ENCODE assay signal across 11 mouse cellular contexts in genomic region chr3:146655111-146655577, GRCm38 (mm10). TPM values are rescaled to one million over a fixed set of nuclear protein-coding genes. Genes with fewer than 3 reads are reported as not detected.
DNase-seq lines count a peak whose midpoint lies in the region; ATAC-seq and TF ChIP-seq lines count a peak whose summit lies in the region.
"Had no signal": no experiment of that assay in that cellular context is flagged by ENCODE, and none has a peak within 500 bp of the region (broad histone marks: within the 10 kb centered on the region; RNA-seq: fewer than 3 reads in every experiment).

No protein-coding gene starts in this region.

- POLR2A ChIA-PET in Patski (lab: Charles Lee) = interaction anchor here (0.8 kb wide), 1 partner anchor 14 kb away, joined by 3 read pairs; no protein-coding TSS in a partner anchor

- CTCF ChIA-PET in Patski (lab: Charles Lee) = interaction anchor here (0.7 to 2.7 kb wide), 3 partner anchors 12 to 17 kb away, joined by 3 to 9 read pairs (median 6); no protein-coding TSS in a partner anchor

- DNase-seq in midbrain, embryonic 14.5 days = peak; percentile 15
- DNase-seq in midbrain, embryonic 10.5 days (ENCODE audit: low spot score) = no peak
- DNase-seq in Patski (ENCODE audit: low read depth, low spot score) = no peak
- DNase-seq in spleen, postnatal 10 days (ENCODE audit: low spot score in 2 of 2) = peak; percentile 16 to 27
- DNase-seq in lung, postnatal 4 days = no peak
- no peak for DNase-seq in urinary bladder, postnatal 25 days (ENCODE audit: low spot score)
- DNase-seq: cerebellum, adult 11 months had no signal

- in situ Hi-C loops in Patski (cut with MboI; ENCODE audit: low pct_unique_long_range_greater_than_20kb) = no loop called here

- no peak for ATAC-seq in midbrain, embryonic 14.5 days (ENCODE audit: low FRiP score, low TSS enrichment)
- ATAC-seq in Patski = peak; percentile 26
- peak; percentile 24 to 59 for ATAC-seq in hematopoietic stem cell, adult 5-6 weeks (replicated peaks in 1 of 2; ENCODE audit: insufficient read depth in 1 of 2, low FRiP score in 2 of 2, low TSS enrichment in 1 of 2, low read depth in 1 of 2, poor library complexity in 2 of 2, severe bottlenecking in 2 of 2)
- ATAC-seq: forebrain, embryonic 15.5 days had no signal

- no peak for TF ChIP-seq CTCF in Patski (IDR thresholded peaks at IDR 0.05)

- H3K36me3 ChIP-seq in midbrain, embryonic 14.5 days (ENCODE audit: control insufficient read depth, insufficient read depth, low read length) = no peaks in the 10 kb centered on the region
- no peaks in the 10 kb centered on the region for H3K36me3 ChIP-seq in midbrain, embryonic 10.5 days
- H3K36me3 ChIP-seq: forebrain, embryonic 15.5 days; kidney, embryonic 15.5 days had no signal

- WGBS in midbrain, embryonic 14.5 days = 74% methylated on average over 2 of the region's 2 CpGs
- 83% methylated on average over 2 of the region's 2 CpGs for WGBS in midbrain, embryonic 10.5 days

- no peaks in the 10 kb centered on the region for H3K27me3 ChIP-seq in midbrain, embryonic 14.5 days (ENCODE audit: control insufficient read depth, insufficient read depth, low read length)
- no peaks in the 10 kb centered on the region for H3K27me3 ChIP-seq in midbrain, embryonic 10.5 days (ENCODE audit: low read depth, poor library complexity, severe bottlenecking)
- no peaks in the 10 kb centered on the region for H3K27me3 ChIP-seq in Patski
- H3K27me3 ChIP-seq: forebrain, embryonic 15.5 days; kidney, embryonic 15.5 days had no signal

- H3K4me2 ChIP-seq in midbrain, embryonic 14.5 days (ENCODE audit: low read length) = no peak overlapping the region
- H3K4me2 ChIP-seq: forebrain, embryonic 15.5 days; kidney, embryonic 15.5 days had no signal

- no peaks in the 10 kb centered on the region for H3K9me3 ChIP-seq in midbrain, embryonic 14.5 days (ENCODE audit: control insufficient read depth, low read length)
- H3K9me3 ChIP-seq in midbrain, embryonic 10.5 days (replicated peaks) = no peaks in the 10 kb centered on the region
- H3K9me3 ChIP-seq: forebrain, embryonic 15.5 days; kidney, embryonic 15.5 days had no signal

- no peak overlapping the region for H3K9ac ChIP-seq in midbrain, embryonic 14.5 days (replicated peaks; ENCODE audit: low read length)
- H3K9ac ChIP-seq: forebrain, embryonic 15.5 days; kidney, embryonic 15.5 days had no signal

- no peak overlapping the region for H3K4me3 ChIP-seq in midbrain, embryonic 14.5 days (replicated peaks; ENCODE audit: low read depth, low read length)
- H3K4me3 ChIP-seq in midbrain, embryonic 10.5 days = no peak overlapping the region
- H3K4me3 ChIP-seq: forebrain, embryonic 15.5 days; kidney, embryonic 15.5 days had no signal

- no peak overlapping the region for H3K27ac ChIP-seq in midbrain, embryonic 14.5 days (replicated peaks; ENCODE audit: low read depth, low read length)
- no peak overlapping the region for H3K27ac ChIP-seq in midbrain, embryonic 10.5 days (replicated peaks)
- H3K27ac ChIP-seq: forebrain, embryonic 15.5 days; kidney, embryonic 15.5 days had no signal

- H3K4me1 ChIP-seq in midbrain, embryonic 14.5 days (ENCODE audit: control insufficient read depth, insufficient read depth, low read length) = no peaks in the 10 kb centered on the region
- H3K4me1 ChIP-seq in midbrain, embryonic 10.5 days = no peaks in the 10 kb centered on the region
- H3K4me1 ChIP-seq: forebrain, embryonic 15.5 days had no signal

RNA-seq across cellular contexts. Expression of gene 4930503B20Rik, which starts 4.0 kb away (rescaled TPM):
- polyA plus RNA-seq in midbrain, embryonic 14.5 days (2014; fragmentation: Nextera tagmentation; extraction: Ambion mirVana) = not detected in 2 replicates
- polyA plus RNA-seq in midbrain, embryonic 10.5 days (2016; fragmentation: Nextera tagmentation; extraction: Ambion mirVana) = not detected in 2 replicates
- 0.44 TPM for polyA plus RNA-seq in Patski (2021)
- not detected in 2 replicates for total RNA-seq in hematopoietic stem cell, adult 5-6 weeks (2017)
- polyA plus RNA-seq: forebrain, embryonic 15.5 days; kidney, embryonic 15.5 days; lung, embryonic 16.5 days had no signal

RNA-seq across cellular contexts. Expression of gene Samd13, which starts 30.2 kb away (rescaled TPM):
- polyA plus RNA-seq in midbrain, embryonic 14.5 days (2014; fragmentation: Nextera tagmentation; extraction: Ambion mirVana) = 0.53 TPM in 1 of 2 replicates, not detected in the other
- 0.72 and 1.5 TPM in 2 replicates for polyA plus RNA-seq in midbrain, embryonic 10.5 days (2016; fragmentation: Nextera tagmentation; extraction: Ambion mirVana)
- not detected for polyA plus RNA-seq in Patski (2021)
- total RNA-seq in hematopoietic stem cell, adult 5-6 weeks (2017) = 3.2 and 5.0 TPM in 2 replicates

RNA-seq across cellular contexts. Expression of gene Dnase2b, which starts 39.7 kb away (rescaled TPM):
- polyA plus RNA-seq in midbrain, embryonic 14.5 days (2014; fragmentation: Nextera tagmentation; extraction: Ambion mirVana) = not detected in 2 replicates
- polyA plus RNA-seq in midbrain, embryonic 10.5 days (2016; fragmentation: Nextera tagmentation; extraction: Ambion mirVana) = not detected in 2 replicates
- 0.03 TPM for polyA plus RNA-seq in Patski (2021)
- total RNA-seq in hematopoietic stem cell, adult 5-6 weeks (2017) = not detected in 2 replicates
- polyA plus RNA-seq: forebrain, embryonic 15.5 days; lung, embryonic 16.5 days had no signal

Comparison
In these comparisons a context has a peak if more than half of its experiments do, and no peak if none do; other contexts are left out.
1. DNase-seq: peak in midbrain, embryonic 14.5 days (single experiment) and spleen, postnatal 10 days (2 of 2); none in midbrain, embryonic 10.5 days (single experiment), Patski (single experiment), lung, postnatal 4 days (0 of 2) and urinary bladder, postnatal 25 days (single experiment).